Mouse (Mus musculus): ENCODE results near the gene 1700025G04Rik.

1700025G04Rik gene

GRCm38 (mm10) chr1:152030546-152030945, 59.4 kb downstream of the 1700025G04Rik start:
- no peak for DNase-seq

GRCm38 (mm10) chr1:152028718-152029117, 61.2 kb downstream of the 1700025G04Rik start:
- no peak for DNase-seq

- DNase-seq: no peak
Observed at GRCm38 (mm10) chr1:152026762-152027161, 63.2 kb downstream of the 1700025G04Rik start.

DNA sequence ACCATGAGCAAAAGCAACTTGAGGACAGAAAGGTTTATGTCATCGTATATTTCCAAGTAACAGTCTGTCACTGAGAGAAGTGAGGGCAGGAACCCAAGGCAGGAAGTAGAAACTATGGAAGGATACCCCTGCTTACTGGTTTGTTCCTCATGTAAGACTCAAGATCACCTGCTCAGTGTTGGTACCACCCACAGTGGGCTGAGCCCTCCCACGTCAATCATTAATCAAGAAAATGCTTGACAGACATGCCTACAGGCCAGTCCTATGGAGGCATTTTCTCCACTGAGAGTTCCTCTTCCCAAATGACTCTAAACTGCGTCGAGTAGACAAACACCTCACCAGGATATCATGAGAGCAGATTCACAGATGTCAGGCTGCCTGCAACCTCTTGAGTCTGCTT, 64.6 kb downstream of the 1700025G04Rik start:
- DNase-seq: no peak

GRCm38 (mm10) chr1:152024019-152024787, 65.7 kb downstream of the 1700025G04Rik start:
- no peak for DNase-seq

DNA sequence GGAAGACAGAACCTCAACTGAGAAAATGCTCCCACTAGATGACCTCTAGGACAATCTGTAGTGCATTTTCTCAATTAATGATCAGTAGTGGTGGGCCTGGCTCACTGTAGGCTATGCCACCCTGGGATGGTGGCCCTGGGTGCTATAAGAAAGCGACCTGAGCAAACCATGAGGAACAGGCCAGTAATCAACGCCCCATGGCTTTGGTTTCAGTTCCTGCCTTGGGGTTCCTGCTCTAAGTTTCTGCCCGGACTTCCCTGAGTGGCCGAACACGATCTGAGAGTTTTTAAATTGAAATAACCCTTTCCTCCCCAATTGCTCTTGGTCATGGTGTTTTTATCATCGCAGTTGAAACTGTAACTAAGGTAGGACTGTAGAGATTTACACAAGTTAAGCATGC, 69.1 kb downstream of the 1700025G04Rik start:
- DNase-seq: no peak

DNA sequence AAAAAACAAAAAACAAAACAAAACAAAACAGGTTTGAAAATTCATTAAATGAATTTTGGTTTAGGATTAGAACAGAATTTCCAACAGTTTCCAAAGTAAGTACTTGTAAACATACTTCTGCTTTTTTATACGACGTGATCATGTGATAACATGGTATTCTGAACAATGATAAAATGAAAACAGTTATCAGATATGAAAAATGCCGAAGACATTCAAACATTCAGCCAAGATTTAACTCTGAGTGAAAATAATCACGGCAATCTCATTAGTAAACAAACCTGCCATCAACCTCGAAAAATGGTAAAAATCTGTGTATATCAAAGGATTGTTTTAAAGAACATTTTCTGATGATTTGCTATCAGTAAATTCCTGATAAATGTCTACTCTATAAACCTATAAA, 69.9 kb downstream of the 1700025G04Rik start:
- no peak for DNase-seq

- peak in 1 of 2 experiments; percentile 44 for DNase-seq
Observed at GRCm38 (mm10) chr1:152019196-152019595, 70.7 kb downstream of the 1700025G04Rik start.

GRCm38 (mm10) chr1:152018322-152018721, 71.6 kb downstream of the 1700025G04Rik start:
- DNase-seq: no peak

DNA sequence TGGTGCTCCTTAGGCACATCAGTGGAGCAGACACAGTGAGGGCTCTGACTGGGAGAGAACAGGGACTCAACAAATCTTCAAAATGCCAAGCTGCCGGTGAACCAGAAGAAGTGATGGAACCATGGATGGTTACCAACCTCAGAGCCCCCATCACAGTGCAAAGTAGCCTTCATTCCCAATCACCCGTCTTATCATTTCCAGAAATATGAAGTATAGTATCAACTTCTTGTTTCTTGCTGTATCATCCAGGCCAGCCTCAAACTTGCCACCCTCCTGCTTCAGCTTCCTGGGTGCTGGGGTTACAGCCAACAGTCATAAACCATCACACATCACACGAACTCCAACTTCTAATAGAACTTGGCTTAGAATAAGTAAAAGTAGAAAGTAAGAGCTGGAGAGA, 73.3 kb downstream of the 1700025G04Rik start:
- DNase-seq: no peak

DNA sequence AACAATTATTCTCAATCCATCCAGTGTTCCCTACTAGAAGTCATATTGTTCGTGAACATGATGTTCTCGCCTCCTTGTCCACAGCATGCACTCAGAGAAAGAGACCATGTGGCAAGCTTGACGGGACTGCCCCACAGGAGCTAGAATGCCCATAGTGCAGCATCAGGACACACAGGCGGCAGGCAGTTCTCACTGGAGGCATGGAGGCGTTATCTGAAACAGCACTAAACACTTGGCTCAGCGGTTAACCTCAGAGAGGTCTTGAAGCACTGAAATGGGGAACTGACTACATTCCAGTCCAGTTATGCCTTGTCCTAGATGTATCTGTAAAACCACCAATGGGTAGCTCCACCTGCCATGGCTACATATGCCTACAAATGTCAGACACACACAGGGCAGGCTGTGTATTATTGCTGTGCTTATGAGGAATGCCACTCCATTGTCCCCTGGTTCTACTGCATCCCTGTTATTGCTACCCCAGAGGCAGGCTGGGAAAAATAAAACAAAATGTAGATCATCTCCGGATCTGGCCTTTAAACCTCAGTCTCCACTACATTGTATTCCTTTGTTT, 74.3 kb downstream of the 1700025G04Rik start:
- DNase-seq: no peak

DNA sequence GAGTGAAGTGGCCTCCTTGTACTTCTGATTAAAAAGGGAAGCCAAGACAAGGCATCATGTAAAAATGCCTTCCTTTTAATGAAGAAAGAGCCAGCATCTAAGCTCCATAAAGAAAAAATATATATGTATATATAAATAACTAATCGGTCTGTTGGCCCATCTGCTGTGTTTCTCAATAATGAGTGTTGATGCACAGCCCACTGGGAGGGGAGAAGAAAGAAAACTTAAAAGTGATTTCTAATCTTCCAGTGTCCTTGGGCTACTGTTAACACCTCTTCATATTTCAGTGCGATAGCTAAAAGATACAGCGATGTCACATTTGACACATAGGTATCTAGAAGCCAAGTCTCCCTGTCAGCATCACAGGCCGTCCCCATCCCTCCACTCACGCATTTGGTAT, 78.2 kb downstream of the 1700025G04Rik start:
- DNase-seq: no peak

DNA sequence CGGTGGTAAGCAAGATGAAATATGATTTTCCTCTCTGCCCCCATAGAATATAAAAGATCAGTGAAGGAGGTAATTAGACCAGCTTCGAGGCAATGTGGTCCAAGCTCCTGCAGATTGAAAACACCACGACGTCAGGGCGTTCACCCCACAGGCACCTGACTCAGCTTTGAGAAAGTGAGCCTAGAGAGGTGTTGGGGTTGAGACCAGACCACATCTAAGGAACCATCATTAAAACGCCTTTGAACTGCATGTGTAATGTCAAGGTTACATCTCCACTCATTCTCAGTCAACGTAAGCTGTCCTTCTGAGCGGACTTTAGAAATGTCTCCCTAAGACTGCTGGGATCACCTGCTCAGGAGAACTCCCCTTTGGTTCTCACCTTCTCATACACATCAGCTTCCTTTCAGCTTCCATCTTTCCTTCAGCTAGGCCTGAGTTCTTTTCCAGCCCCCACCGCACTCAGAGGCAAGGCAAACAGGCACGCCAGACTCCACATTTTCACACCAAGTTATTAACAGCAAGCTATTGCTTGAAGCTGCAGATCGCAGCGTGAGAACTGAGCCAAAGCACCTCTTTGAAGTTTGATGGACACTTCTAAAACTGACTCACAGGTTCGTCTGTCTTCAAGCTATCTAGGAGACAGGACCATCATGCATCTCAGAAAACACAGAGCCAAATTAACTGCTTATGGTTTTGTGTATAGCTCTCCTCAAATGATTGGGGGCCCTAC, 79.5 kb downstream of the 1700025G04Rik start:
- peak in 1 of 2 experiments; percentile 2 for DNase-seq

DNA sequence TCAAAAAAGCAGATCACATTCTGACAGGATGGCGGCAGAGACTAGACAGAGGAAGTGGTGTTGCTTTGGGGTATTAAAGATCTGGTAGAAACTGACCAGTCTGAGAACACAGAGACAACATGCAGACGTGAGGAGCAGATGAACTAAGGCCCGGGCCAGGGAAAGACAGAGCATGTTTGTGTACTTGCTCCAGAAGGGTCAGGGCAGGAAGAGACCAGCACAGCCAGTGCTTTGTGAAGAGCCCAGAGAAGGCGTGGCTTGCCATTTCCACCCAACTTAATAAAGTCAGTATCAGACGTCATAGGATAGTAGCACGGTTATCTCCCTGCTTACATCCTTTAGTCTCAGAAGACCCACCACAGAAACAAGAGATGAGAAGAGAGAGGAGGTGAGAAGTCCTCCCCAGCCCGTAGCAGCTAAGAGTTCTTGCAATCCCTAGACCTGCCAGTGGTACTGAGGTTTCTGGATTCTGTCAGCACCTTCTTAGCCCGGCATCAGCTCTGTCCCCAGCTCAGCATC, 81.4 kb downstream of the 1700025G04Rik start:
- no peak for DNase-seq

- peak; percentile 25 to 54 for DNase-seq
Observed at GRCm38 (mm10) chr1:152006529-152006928, 83.4 kb downstream of the 1700025G04Rik start.

DNA sequence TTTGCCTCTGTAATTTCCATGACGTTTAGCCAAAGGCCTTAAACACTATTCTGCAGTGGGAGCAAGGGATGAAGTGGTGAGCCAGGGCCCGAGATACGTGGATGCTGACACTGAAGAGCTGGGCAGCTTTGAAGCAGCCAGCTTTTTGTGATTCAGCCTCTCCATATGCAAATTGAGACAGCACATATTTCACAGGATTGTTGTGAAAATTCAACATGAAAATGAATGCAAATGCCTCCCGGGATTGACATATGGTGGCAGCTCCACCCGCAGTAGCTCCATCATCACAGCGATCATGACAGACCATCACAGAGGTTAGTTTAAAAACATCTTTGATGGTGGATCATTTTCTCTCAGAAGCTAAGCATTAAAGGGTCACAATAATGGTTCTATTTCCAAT, 85.4 kb downstream of the 1700025G04Rik start:
- DNase-seq: no peak

- DNase-seq: no peak
Observed at GRCm38 (mm10) chr1:152000461-152000860, 89.5 kb downstream of the 1700025G04Rik start.

- DNase-seq: no peak
Observed at GRCm38 (mm10) chr1:151999424-151999842, 90.5 kb downstream of the 1700025G04Rik start.

DNA sequence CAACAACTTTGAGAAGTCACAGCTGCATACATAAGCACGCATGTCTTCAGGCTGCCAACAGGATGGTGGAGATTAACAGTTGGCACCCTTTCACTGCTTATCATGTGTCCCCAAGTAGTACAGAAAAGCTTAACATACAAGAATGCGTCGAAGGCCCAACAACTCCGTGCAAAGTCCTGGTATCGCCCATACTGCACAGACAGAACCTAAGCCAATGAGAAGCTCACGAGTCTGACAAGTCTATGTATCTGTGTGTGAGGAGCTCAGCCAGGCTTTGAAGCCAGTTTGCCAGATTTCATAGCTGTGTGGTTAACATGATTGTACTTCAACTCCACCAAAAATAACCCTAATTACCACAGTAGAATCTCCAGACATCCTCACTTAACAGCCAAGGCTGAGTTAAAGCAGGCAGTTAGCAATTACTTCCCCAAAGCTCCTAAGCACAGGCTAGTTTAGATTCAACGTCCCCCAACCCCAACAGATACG, 91.2 kb downstream of the 1700025G04Rik start:
- DNase-seq: no peak

DNA sequence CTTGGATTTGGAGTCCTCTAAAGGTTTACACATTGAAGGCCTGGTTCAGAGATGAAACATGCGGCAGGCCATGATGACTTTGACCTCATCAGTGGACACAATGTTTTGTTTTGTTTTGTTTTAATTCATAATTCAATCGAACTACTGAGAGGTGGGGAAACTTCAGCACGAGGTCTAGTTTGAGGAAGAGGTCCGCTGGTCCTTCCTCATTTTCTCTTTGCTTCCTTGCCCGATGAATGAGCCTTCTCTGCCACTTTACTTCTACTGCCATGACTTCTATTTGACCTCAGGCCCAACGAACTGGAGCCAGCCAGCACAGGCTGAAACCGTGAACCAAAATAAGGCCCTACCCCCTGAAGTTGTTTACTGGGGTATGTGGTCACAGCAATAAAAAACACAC, 92.3 kb downstream of the 1700025G04Rik start:
- DNase-seq: no peak

DNA sequence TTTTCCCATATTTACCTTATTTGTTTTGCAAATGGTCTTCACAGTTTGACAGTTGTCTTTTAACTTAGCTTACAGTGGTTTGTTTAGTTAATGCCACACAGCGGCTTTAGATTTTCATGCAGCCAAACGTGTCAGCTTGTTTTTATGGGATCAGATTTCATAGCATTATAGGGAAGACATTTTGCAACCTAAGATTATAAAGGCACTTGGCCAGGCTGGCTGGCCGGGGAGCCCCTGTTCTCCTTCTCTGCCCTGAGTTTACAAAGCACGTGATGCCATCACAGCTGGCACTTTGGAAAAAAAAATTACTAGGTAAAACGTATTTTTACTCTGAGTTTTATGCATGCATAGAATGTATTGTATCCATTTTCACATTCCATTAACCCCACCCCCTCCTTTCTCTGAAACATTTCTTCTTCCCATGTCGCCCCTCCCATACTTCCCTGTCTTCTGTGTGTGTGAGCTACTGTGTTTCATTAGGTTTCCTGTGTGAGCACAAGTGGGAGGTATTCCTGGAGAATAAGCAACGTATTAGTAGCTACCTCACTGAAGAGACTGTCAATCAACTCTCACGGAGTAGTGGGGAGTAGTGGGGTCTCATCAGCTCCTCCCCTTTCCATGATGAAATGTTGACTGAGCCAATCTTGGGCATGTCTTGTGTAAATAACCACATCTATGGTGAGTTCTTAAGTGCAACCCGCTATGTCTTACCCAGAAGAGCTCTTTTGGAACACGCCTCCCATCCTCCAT, 93.8 kb downstream of the 1700025G04Rik start:
- no peak for DNase-seq

GRCm38 (mm10) chr1:151994271-151994670, 95.7 kb downstream of the 1700025G04Rik start:
- DNase-seq: no peak

GRCm38 (mm10) chr1:151991505-151991904, 98.4 kb downstream of the 1700025G04Rik start:
- no peak for DNase-seq

Measured in thymus, postnatal 36 days (tissue).